Mouse (Mus musculus) CH12.LX (cell line): ENCODE measurements around the gene Baz2b. TPM values are rescaled to one million over a fixed set of nuclear protein-coding genes. Genes with fewer than 3 reads are reported as not detected.

ENCODE experiments used
- DNase-seq: peaks from one replicate; pipeline ENCODE4 v3.0.0-alpha.2; 2013; ENCODE audit errors: extremely low read depth
- H3K27ac ChIP-seq: 2 replicates; pipeline ENCODE4 v1.5.1; 2012; ENCODE audit warnings: low read depth, mild to moderate bottlenecking, control low read depth, moderate library complexity; ENCODE audit not compliant: insufficient read depth
- H3K27me3 ChIP-seq: replicated peaks from 2 replicates; pipeline ENCODE3; 2012; ENCODE audit warnings: inconsistent platforms
- H3K36me3 ChIP-seq, 2 experiments: replicated peaks in 1 of 2; 2 replicates each; pipeline versions ENCODE3 to v1.6.1; 2012; ENCODE audit warnings: inconsistent platforms in 1 of 2, low read length in 1 of 2, mild to moderate bottlenecking in 1 of 2, mixed read lengths in 1 of 2, moderate library complexity in 1 of 2; ENCODE audit not compliant: control insufficient read depth in 1 of 2, insufficient read depth in 1 of 2
- H3K4me1 ChIP-seq, 2 experiments: 2 replicates each; pipeline ENCODE4 v1.6.1; 2012; ENCODE audit warnings: inconsistent platforms in 1 of 2, moderate library complexity in 1 of 2; ENCODE audit not compliant: insufficient read depth in 2 of 2, control insufficient read depth in 1 of 2
- H3K4me2 ChIP-seq: 2 replicates; pipeline ENCODE4 v1.6.1; 2012; ENCODE audit warnings: low read depth, mild to moderate bottlenecking, control low read depth; ENCODE audit not compliant: poor library complexity, insufficient read depth, severe bottlenecking
- H3K4me3 ChIP-seq, 3 experiments: fragments of 150-350 bp in 1 of 3; sonication (generic) in 1 of 3; replicated peaks in 1 of 3; 2 replicates each; pipeline versions ENCODE3 to v1.5.1; 2011 to 2012; ENCODE audit warnings: low read depth in 2 of 3, low read length in 2 of 3, mild to moderate bottlenecking in 2 of 3, moderate library complexity in 2 of 3, control low read depth in 1 of 3, improper control_type of control experiment in 1 of 3, inconsistent platforms in 1 of 3, mixed read lengths in 1 of 3; ENCODE audit not compliant: poor library complexity in 1 of 3
- H3K79me2 ChIP-seq: replicated peaks from 2 replicates; pipeline ENCODE4 v1.6.1; 2012; ENCODE audit warnings: mild to moderate bottlenecking, moderate library complexity; ENCODE audit not compliant: control insufficient read depth, poor library complexity, insufficient read depth, severe bottlenecking; ENCODE audit errors: extremely low read depth
- H3K9ac ChIP-seq: 2 replicates; pipeline ENCODE4 v1.6.1; 2012; ENCODE audit warnings: low read depth, mild to moderate bottlenecking, control low read depth, moderate library complexity; ENCODE audit not compliant: insufficient read depth
- H3K9me3 ChIP-seq: replicated peaks from 2 replicates; pipeline ENCODE3; 2012; ENCODE audit warnings: low read length, inconsistent platforms, mixed read lengths
- CHD1 ChIP-seq: IDR thresholded peaks from 2 replicates; pipeline ENCODE4 v1.6.1; 2012; ENCODE audit warnings: low read depth, low read length, improper control_type of control experiment, inconsistent platforms
- E2F4 ChIP-seq: IDR thresholded peaks from 2 replicates; pipeline ENCODE4 v1.6.1; 2011; ENCODE audit warnings: low read depth, low read length, improper control_type of control experiment; ENCODE audit not compliant: insufficient replicate concordance
- HCFC1 ChIP-seq: IDR thresholded peaks from 2 replicates; pipeline ENCODE4 v1.6.1; 2012; ENCODE audit warnings: low read depth, mild to moderate bottlenecking, inconsistent platforms, low read length, improper control_type of control experiment
- IRF4 ChIP-seq: IDR thresholded peaks from 2 replicates; pipeline ENCODE4 v1.6.1; 2014; ENCODE audit warnings: low read depth, mild to moderate bottlenecking, inconsistent platforms, low read length, improper control_type of control experiment
- JUND ChIP-seq: conservative IDR thresholded peaks from 2 replicates; pipeline ENCODE4 v1.6.1; 2011; ENCODE audit warnings: low read depth, low read length, improper control_type of control experiment
- MAFK ChIP-seq: IDR thresholded peaks from 2 replicates; pipeline ENCODE4 v1.6.1; 2011; ENCODE audit warnings: low read length, improper control_type of control experiment; ENCODE audit not compliant: insufficient replicate concordance
- MEF2A ChIP-seq: IDR thresholded peaks from 2 replicates; pipeline ENCODE4 v1.6.1; 2014; ENCODE audit warnings: low read depth, mild to moderate bottlenecking, inconsistent platforms, low read length, improper control_type of control experiment, borderline replicate concordance
- NELFE ChIP-seq: IDR thresholded peaks from 2 replicates; pipeline ENCODE4 v1.6.1; 2011; ENCODE audit warnings: low read depth, low read length, improper control_type of control experiment
- NRF1 ChIP-seq: IDR thresholded peaks from 2 replicates; pipeline ENCODE4 v1.6.1; 2014; ENCODE audit warnings: low read depth, mild to moderate bottlenecking, inconsistent platforms, low read length, improper control_type of control experiment, moderate library complexity
- PAX5 ChIP-seq: IDR thresholded peaks from 2 replicates; pipeline ENCODE4 v1.6.1; 2012; ENCODE audit warnings: low read length, inconsistent platforms, mixed read lengths
- POLR2A ChIP-seq: IDR thresholded peaks from 2 replicates; pipeline ENCODE4 v1.6.1; 2011; ENCODE audit warnings: low read depth, mild to moderate bottlenecking, improper control_type of control experiment, low read length
- POLR2AphosphoS2 ChIP-seq: IDR thresholded peaks from 2 replicates; pipeline ENCODE4 v1.6.1; 2011; ENCODE audit warnings: low read depth, low read length, improper control_type of control experiment
- SMC3 ChIP-seq: IDR thresholded peaks from 2 replicates; pipeline ENCODE4 v1.6.1; 2011; ENCODE audit warnings: low read depth, low read length, improper control_type of control experiment
- UBTF ChIP-seq: IDR thresholded peaks from 2 replicates; pipeline ENCODE4 v1.6.1; 2012; ENCODE audit warnings: low read depth, mild to moderate bottlenecking, inconsistent platforms, low read length, improper control_type of control experiment, moderate library complexity
- USF1 ChIP-seq: IDR thresholded peaks from 2 replicates; pipeline ENCODE4 v1.6.1; 2014; ENCODE audit warnings: low read depth, mild to moderate bottlenecking, inconsistent platforms, low read length, improper control_type of control experiment
- USF2 ChIP-seq: conservative IDR thresholded peaks from 2 replicates; pipeline ENCODE4 v1.6.1; 2011; ENCODE audit warnings: low read depth, low read length, improper control_type of control experiment
- ZC3H11A ChIP-seq: IDR thresholded peaks from 2 replicates; pipeline ENCODE4 v1.6.1; 2012; ENCODE audit warnings: low read depth, mild to moderate bottlenecking, inconsistent platforms, low read length, improper control_type of control experiment
- ZKSCAN1 ChIP-seq: IDR thresholded peaks from 2 replicates; pipeline ENCODE4 v1.6.1; 2012; ENCODE audit warnings: low read depth, inconsistent platforms, low read length, improper control_type of control experiment, borderline replicate concordance
- ZMIZ1 ChIP-seq: IDR thresholded peaks from 2 replicates; pipeline ENCODE4 v1.6.1; 2012; ENCODE audit warnings: low read depth, mild to moderate bottlenecking, inconsistent platforms, low read length, improper control_type of control experiment
- dilution Hi-C: fragments of 300-500 bp; cut with MboI; formaldehyde crosslinking; loops from 2 replicates; pipeline ENCODE4 v1.14.3; 2020; ENCODE audit warnings: low sequenced_read_pairs; ENCODE audit not compliant: extremely low pct_unique_long_range_greater_than_20kb, extremely low pct_ligation_motif_present
- in situ Hi-C: fragments of 300-500 bp; cut with MboI; formaldehyde crosslinking; loops from 3 replicates; pipeline ENCODE4 v1.14.3; 2019; ENCODE audit warnings: low sequenced_read_pairs, low pct_ligation_motif_present, low pct_unique_long_range_greater_than_20kb, mixed read lengths
- polyA plus RNA-seq: library from polyadenylated mRNA; unstranded; fragments of >175 nt; gene quantifications from 2 replicates; pipeline ENCODE4 v1.2.1, GENCODE M21; 2012; ENCODE audit warnings: low read depth; ENCODE audit not compliant: insufficient read length
- total RNA-seq, 2 experiments: library from RNA; depleted of rRNA; stranded (reverse); fragments of 300-350 nt in 1 of 2; fragments of >200 nt in 1 of 2; gene quantifications; 2 replicates each; pipeline ENCODE4 v1.2.3; 2012 to 2014

Gene Baz2b
- total and polyA plus RNA-seq, 3 experiments, result 17.3 to 36.3 (median 31.9) TPM

DNA sequence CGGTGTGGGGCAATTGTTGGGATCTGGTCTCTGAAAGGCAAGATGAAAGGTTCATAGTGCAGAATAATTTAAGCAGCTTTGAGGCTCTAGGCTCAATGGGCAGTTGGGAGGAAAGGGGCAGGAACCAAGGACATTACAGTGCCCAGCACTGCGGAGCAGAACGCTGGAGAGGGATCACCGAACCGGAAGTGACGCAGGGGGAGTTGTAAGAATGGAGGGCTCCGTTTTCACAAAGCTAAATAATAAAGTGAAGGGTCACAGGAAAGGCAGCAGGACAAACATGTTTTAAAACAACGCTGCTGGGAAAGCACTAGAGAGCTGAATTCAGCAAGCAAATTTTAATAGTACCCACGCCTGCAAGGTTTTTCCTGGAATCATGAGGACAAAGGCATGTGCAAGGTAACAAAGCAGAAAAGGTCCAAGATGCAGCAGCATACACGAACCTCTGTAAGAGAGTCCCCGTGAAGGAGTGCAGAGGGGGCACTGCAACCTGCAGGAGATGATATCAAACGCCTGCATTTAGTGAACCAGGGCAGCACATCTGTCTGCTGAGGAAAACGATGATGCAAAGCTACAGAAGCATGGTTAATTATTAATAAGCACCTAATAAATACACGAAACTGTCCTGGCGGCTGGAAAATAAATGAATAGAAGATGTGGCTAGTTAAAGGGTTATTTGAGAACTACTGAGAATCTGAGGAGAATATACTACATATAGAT is 120.0 kb downstream of the Baz2b start:
- H3K4me2 ChIP-seq, result no peak overlapping the region
- DNase-seq, result no peak
- H3K4me1 ChIP-seq, result peaks cover 5 to 22% of the 10 kb centered on the region in 2 experiments; a peak in 2 of 4 replicates
- peaks cover 0 to 15% of the 10 kb centered on the region in 2 experiments for H3K36me3 ChIP-seq
- dilution Hi-C loops (no loop called here), in situ Hi-C loops (no loop called here)
- H3K79me2 ChIP-seq, result 0 out of 2 replicates have a peak, but pooled peaks cover under 1% of the 10 kb centered on the region
- no peaks in the 10 kb centered on the region for H3K9me3 ChIP-seq
- no peak overlapping the region for H3K27ac ChIP-seq
- no peaks in the 10 kb centered on the region for H3K27me3 ChIP-seq
- TF ChIP-seq IRF4, result no peak
- TF ChIP-seq POLR2AphosphoS2, result no peak
- no peak for TF ChIP-seq HCFC1
- TF ChIP-seq MEF2A, result no peak
- no peak for TF ChIP-seq PAX5
- TF ChIP-seq NELFE, result no peak
- no peak for TF ChIP-seq MAFK
- no peak for TF ChIP-seq NRF1
- no peak for TF ChIP-seq POLR2A
- no peak for TF ChIP-seq ZKSCAN1
- TF ChIP-seq E2F4, result no peak
- TF ChIP-seq UBTF, result no peak
- TF ChIP-seq USF2, result no peak
- TF ChIP-seq JUND, result no peak
- H3K4me3 ChIP-seq, result no peak overlapping the region
- no peak overlapping the region for H3K9ac ChIP-seq

DNA sequence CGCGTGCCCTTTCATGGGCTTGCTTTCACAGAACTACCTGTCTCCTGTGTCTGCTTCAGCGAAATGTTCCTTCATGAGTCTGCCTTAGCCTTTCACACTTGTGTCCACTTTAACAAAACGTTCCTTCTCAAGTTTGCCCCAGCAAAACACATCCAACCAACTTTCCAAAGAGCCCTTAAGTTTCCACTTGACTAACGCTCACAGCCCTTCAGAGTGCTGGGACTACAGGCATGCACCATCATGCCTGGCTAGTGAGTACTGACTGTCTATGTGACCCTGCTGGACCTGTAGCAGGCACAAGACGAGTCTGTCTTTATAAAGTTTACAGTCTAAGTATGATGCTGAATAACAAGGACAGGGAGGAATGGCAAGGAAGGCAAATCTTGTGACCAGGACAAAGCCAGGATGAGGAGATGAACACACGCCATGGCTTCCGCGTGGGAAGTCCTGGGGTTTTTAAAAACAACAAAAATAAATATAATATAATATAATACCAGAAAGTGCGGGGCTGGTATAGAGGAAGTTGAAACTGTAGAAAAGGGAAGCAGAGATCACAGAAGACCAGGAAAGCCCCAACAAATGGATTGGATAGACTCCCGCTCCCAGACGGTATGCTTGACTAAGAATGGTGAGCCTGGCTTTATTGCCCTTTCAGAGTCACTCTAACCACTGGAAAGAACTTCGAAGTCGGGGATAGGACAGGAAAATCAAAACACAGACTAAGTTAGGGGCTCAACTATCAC is 120.7 kb downstream of the Baz2b start:
- no peak overlapping the region for H3K9ac ChIP-seq
- no peak overlapping the region for H3K4me3 ChIP-seq
- H3K27me3 ChIP-seq, result no peaks in the 10 kb centered on the region
- peaks cover 8 to 27% of the 10 kb centered on the region in 2 experiments; a peak in 2 of 4 replicates for H3K4me1 ChIP-seq
- TF ChIP-seq ZC3H11A, result no peak
- no peak for TF ChIP-seq ZMIZ1
- no peak for TF ChIP-seq POLR2AphosphoS2
- no peak for TF ChIP-seq IRF4
- no peak for TF ChIP-seq USF1
- no peak for TF ChIP-seq NRF1
- no peak for TF ChIP-seq CHD1
- TF ChIP-seq JUND, result no peak
- no peak for TF ChIP-seq USF2
- no peak for TF ChIP-seq SMC3
- H3K4me2 ChIP-seq, result no peak overlapping the region
- in situ Hi-C loops (no loop called here), dilution Hi-C loops (no loop called here)
- H3K36me3 ChIP-seq, result peaks cover 0 to 11% of the 10 kb centered on the region in 2 experiments
- 0 out of 2 replicates have a peak, but pooled peaks cover 4% of the 10 kb centered on the region for H3K79me2 ChIP-seq
- H3K9me3 ChIP-seq, result no peaks in the 10 kb centered on the region
- no peak overlapping the region for H3K27ac ChIP-seq
- DNase-seq, result no peak
